Mouse (Mus musculus) ES-E14 (cell line): ENCODE measurements around the gene Rab21. TPM values are rescaled to one million over a fixed set of nuclear protein-coding genes. Genes with fewer than 3 reads are reported as not detected.

Experiments used
- DNase-seq: peaks from one replicate; pipeline ENCODE4 v3.0.0-alpha.2; 2013; ENCODE audit warnings: low read depth, low spot score
- H3K27ac ChIP-seq: 2 replicates; pipeline ENCODE4 v1.5.1; 2012; ENCODE audit warnings: low read depth, mild to moderate bottlenecking, low read length, moderate library complexity, mixed read lengths; ENCODE audit not compliant: poor library complexity, insufficient read depth, severe bottlenecking
- H3K36me3 ChIP-seq: 2 replicates; pipeline ENCODE4 v1.6.1; 2012; ENCODE audit warnings: mild to moderate bottlenecking, low read length, moderate library complexity, mixed read lengths; ENCODE audit not compliant: control insufficient read depth, poor library complexity, insufficient read depth, severe bottlenecking
- H3K4me1 ChIP-seq, 2 experiments: fragments of 150-350 bp in 1 of 2; sonication (generic) in 1 of 2; 2 replicates each; pipeline ENCODE4 v1.6.1; 2012; ENCODE audit warnings: low read length in 2 of 2, mild to moderate bottlenecking in 1 of 2, mixed read lengths in 1 of 2; ENCODE audit not compliant: control insufficient read depth in 2 of 2, insufficient read depth in 2 of 2, poor library complexity in 1 of 2
- H3K4me3 ChIP-seq, 2 experiments: fragments of 150-350 bp in 1 of 2; sonication (generic) in 1 of 2; 2 replicates each; pipeline ENCODE4 v1.5.1; 2012; ENCODE audit warnings: low read length in 2 of 2, low read depth in 1 of 2, mild to moderate bottlenecking in 1 of 2, mixed read lengths in 1 of 2; ENCODE audit not compliant: insufficient read depth in 1 of 2, poor library complexity in 1 of 2, severe bottlenecking in 1 of 2
- H3K9ac ChIP-seq: 2 replicates; pipeline ENCODE4 v1.6.1; 2012; ENCODE audit warnings: low read depth, mild to moderate bottlenecking, low read length, mixed read lengths; ENCODE audit not compliant: poor library complexity, insufficient read depth, severe bottlenecking
- H3K9me3 ChIP-seq: fragments of 150-350 bp; sonication (generic); 2 replicates; pipeline ENCODE4 v1.6.1; 2012; ENCODE audit warnings: low read depth, mild to moderate bottlenecking, low read length; ENCODE audit not compliant: control insufficient read depth, insufficient read depth
- CHD2 ChIP-seq: IDR thresholded peaks from 2 replicates; pipeline ENCODE4 v1.6.1; 2014; ENCODE audit warnings: mild to moderate bottlenecking, low read depth, low read length, inconsistent platforms
- HCFC1 ChIP-seq: IDR thresholded peaks from 2 replicates; pipeline ENCODE4 v1.6.1; 2012; ENCODE audit warnings: low read length, inconsistent platforms, borderline replicate concordance; ENCODE audit not compliant: insufficient read depth
- MAFK ChIP-seq: IDR thresholded peaks from 2 replicates; pipeline ENCODE4 v1.6.1; 2014; ENCODE audit warnings: mild to moderate bottlenecking, low read depth, low read length, inconsistent platforms; ENCODE audit not compliant: insufficient read depth
- ZC3H11A ChIP-seq: IDR thresholded peaks from 2 replicates; pipeline ENCODE4 v1.6.1; 2012; ENCODE audit warnings: low read depth, mild to moderate bottlenecking, inconsistent platforms, low read length, borderline replicate concordance
- ZNF384 ChIP-seq: IDR thresholded peaks from 2 replicates; pipeline ENCODE4 v1.6.1; 2012; ENCODE audit warnings: low read depth, low read length, inconsistent platforms
- in situ Hi-C, 2 experiments: fragments of 600-800 bp; cut with MboI; formaldehyde crosslinking; loops; one replicate each; pipeline ENCODE4 v1.15.1; 2025; ENCODE audit warnings: low sequenced_read_pairs in 2 of 2, inconsistent platforms in 1 of 2; ENCODE audit not compliant: unreplicated experiment in 2 of 2
- total RNA-seq: library from RNA; depleted of rRNA; stranded (reverse); fragments of 300-350 nt; gene quantifications from 2 replicates; pipeline ENCODE4 v1.2.3, GENCODE M21; 2012

Gene Rab21
- total RNA-seq, 1 experiment = 17.1 TPM

- Histone ChIP-seq H3K9me3 (no peaks in the 10 kb centered on the region), H3K4me3 (peak overlapping the region in 1 of 2 experiments; percentile 11; a peak in 2 of 4 replicates), H3K9ac (no peak overlapping the region), H3K36me3 (no peaks in the 10 kb centered on the region), H3K4me1 (no peaks in the 10 kb centered on the region), H3K27ac (no peak overlapping the region)
- TF ChIP-seq CHD2 (no peak), ZNF384 (no peak), MAFK (no peak), ZC3H11A (no peak), HCFC1 (no peak)
- in situ Hi-C loops = no loop called here
- DNase-seq = peak; percentile 37
These were observed 43.7 kb downstream of the Rab21 start for GRCm38 (mm10) chr10:115271649-115272048.

- TF ChIP-seq CHD2 (no peak), ZNF384 (peak; percentile 95)
- in situ Hi-C loops = no loop called here
- Histone ChIP-seq H3K36me3 (no peaks in the 10 kb centered on the region), H3K9ac (peak overlapping the region; percentile 65; the same call in 1 of the 2 replicates), H3K4me3 (peak overlapping the region; percentile 11 to 55), H3K9me3 (no peaks in the 10 kb centered on the region), H3K4me1 (no peaks in the 10 kb centered on the region), H3K27ac (no peak overlapping the region)
- no peak for DNase-seq
These were observed 44.6 kb downstream of the Rab21 start for GRCm38 (mm10) chr10:115270612-115271390.

GRCm38 (mm10) chr10:115262926-115263562 is 52.4 kb downstream of the Rab21 start:
- H3K27ac ChIP-seq = no peak overlapping the region
- DNase-seq = no peak
- no peaks in the 10 kb centered on the region for H3K4me1 ChIP-seq
- H3K4me3 ChIP-seq = no peak overlapping the region
- no peaks in the 10 kb centered on the region; the same call in 1 of the 2 replicates for H3K36me3 ChIP-seq
- no peaks in the 10 kb centered on the region for H3K9me3 ChIP-seq
- H3K9ac ChIP-seq = no peak overlapping the region
- in situ Hi-C loops = no loop called here
- TF ChIP-seq ZC3H11A (no peak), CHD2 (no peak), MAFK (no peak), HCFC1 (no peak), ZNF384 (no peak)

DNA sequence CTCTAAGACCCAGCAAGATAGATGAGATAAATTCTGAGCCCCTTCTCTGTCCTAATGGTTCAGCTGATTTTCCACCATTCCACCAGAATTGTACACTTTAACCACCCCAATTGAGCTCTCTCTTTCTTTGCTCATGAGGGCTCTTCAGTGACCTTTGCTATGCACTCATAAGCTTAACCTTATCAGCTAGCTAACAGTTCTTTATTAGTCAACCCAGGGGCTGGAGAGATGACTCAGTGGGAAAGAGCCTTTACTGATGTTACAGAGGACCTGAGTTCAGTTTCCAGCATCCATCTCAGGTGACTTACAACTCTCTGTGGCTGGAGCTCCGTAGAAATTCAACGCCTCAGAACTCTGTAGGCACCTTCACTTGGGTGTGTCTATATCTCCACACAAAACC is 53.1 kb downstream of the Rab21 start:
- H3K9ac ChIP-seq = no peak overlapping the region
- H3K9me3 ChIP-seq = no peaks in the 10 kb centered on the region
- no peak overlapping the region for H3K4me3 ChIP-seq
- no peak for TF ChIP-seq MAFK
- no peak for TF ChIP-seq HCFC1
- no peak for TF ChIP-seq CHD2
- no peak for TF ChIP-seq ZNF384
- TF ChIP-seq ZC3H11A = no peak
- DNase-seq = no peak
- H3K27ac ChIP-seq = no peak overlapping the region
- in situ Hi-C loops = no loop called here
- H3K4me1 ChIP-seq = no peaks in the 10 kb centered on the region
- H3K36me3 ChIP-seq = no peaks in the 10 kb centered on the region; the same call in 1 of the 2 replicates
